ENCODE assay signal across 26 mouse cellular contexts in genomic region chr2:6985706-6986105, GRCm38 (mm10).
"Had no signal": no experiment of that assay in that cellular context is flagged by ENCODE, and none has a peak within 500 bp of the region (broad histone marks: within the 10 kb centered on the region; RNA-seq: fewer than 3 reads in every experiment).

No protein-coding gene starts in this region.

- H3K36me3 ChIP-seq: heart, embryonic 13.5 days; heart, embryonic 15.5 days; hindbrain, embryonic 12.5 days; kidney, embryonic 15.5 days; limb, embryonic 13.5 days; limb, embryonic 15.5 days; liver, embryonic 12.5 days had no signal

- ATAC-seq: hindbrain, embryonic 16.5 days; intestine, embryonic 16.5 days; liver, embryonic 12.5 days had no signal

- H3K4me2 ChIP-seq: heart, embryonic 11.5 days; heart, embryonic 13.5 days; heart, embryonic 15.5 days; hindbrain, embryonic 12.5 days; hindbrain, embryonic 14.5 days; kidney, embryonic 15.5 days; limb, embryonic 13.5 days; limb, embryonic 15.5 days; liver, embryonic 12.5 days had no signal

- H3K27ac ChIP-seq: gastrocnemius, adult 2 months; heart, embryonic 13.5 days; heart, embryonic 15.5 days; hindbrain, embryonic 12.5 days; hindbrain, embryonic 14.5 days; kidney, embryonic 15.5 days; kidney, postnatal 0 days; limb, embryonic 13.5 days; limb, embryonic 15.5 days; liver, embryonic 12.5 days had no signal

- H3K4me1 ChIP-seq: hindbrain, embryonic 12.5 days; kidney, embryonic 15.5 days; limb, embryonic 15.5 days; liver, embryonic 12.5 days had no signal

- H3K9me3 ChIP-seq: heart, embryonic 13.5 days; heart, embryonic 15.5 days; hindbrain, embryonic 12.5 days; kidney, embryonic 15.5 days; limb, embryonic 13.5 days; limb, embryonic 15.5 days; liver, embryonic 12.5 days had no signal

- H3K9ac ChIP-seq: heart, embryonic 13.5 days; heart, embryonic 15.5 days; hindbrain, embryonic 12.5 days; hindbrain, embryonic 14.5 days; kidney, embryonic 15.5 days; limb, embryonic 13.5 days; limb, embryonic 15.5 days; liver, embryonic 12.5 days had no signal

- H3K4me3 ChIP-seq: gastrocnemius, adult 2 months; heart, embryonic 13.5 days; heart, embryonic 15.5 days; hindbrain, embryonic 12.5 days; kidney, embryonic 15.5 days; limb, embryonic 13.5 days; limb, embryonic 15.5 days; liver, embryonic 12.5 days had no signal

- H3K27me3 ChIP-seq: heart, embryonic 13.5 days; heart, embryonic 15.5 days; hindbrain, embryonic 12.5 days; kidney, embryonic 15.5 days; limb, embryonic 13.5 days; limb, embryonic 15.5 days; liver, embryonic 12.5 days had no signal

- DNase-seq: gastrocnemius, adult 2 months; gastrocnemius, postnatal 10 days; gastrocnemius, postnatal 36 days; heart, adult 18-20 months; heart, postnatal 14 days; heart, postnatal 36 days; kidney, adult 11 months; kidney, adult 2 months; kidney, adult 9 months; kidney, postnatal 14 days; kidney, postnatal 36 days; layer of hippocampus, adult 9-11 months; layer of hippocampus, postnatal 36 days; left cerebral cortex, postnatal 4 days had no signal
